Mouse (Mus musculus): ENCODE data around the gene Zbp1. TPM values are rescaled to one million over a fixed set of nuclear protein-coding genes. Genes with fewer than 3 reads are reported as not detected.
A peak's percentile ranks its signal among the peaks of the same experiment; 100 is the strongest.

Gene Zbp1
- polyA plus RNA-seq, 1 experiment from 2014 or later, result not detected

GRCm38 (mm10) chr2:173187182-173187855 lies 31.4 kb downstream of the Zbp1 start:
- ATAC-seq (ENCODE audit: insufficient read depth, low FRiP score, low TSS enrichment) (no peak), DNase-seq (ENCODE audit: low spot score) (no peak)
- 36% methylated on average over 8 of the region's 8 CpGs for WGBS
- Histone ChIP-seq H3K36me3 (ENCODE audit: control insufficient read depth, insufficient read depth, low read length) (no peaks in the 10 kb centered on the region), H3K4me2 (ENCODE audit: low read depth) (no peak overlapping the region), H3K9ac (ENCODE audit: low read length) (no peak overlapping the region), H3K4me3 (ENCODE audit: low read depth, low read length) (no peak overlapping the region), H3K9me3 (ENCODE audit: control insufficient read depth, low read length) (no peaks in the 10 kb centered on the region), H3K27ac (ENCODE audit: low read depth, low read length) (no peak overlapping the region), H3K4me1 (ENCODE audit: control insufficient read depth, insufficient read depth, low read length) (no peaks in the 10 kb centered on the region), H3K27me3 (ENCODE audit: control insufficient read depth, insufficient read depth, low read length) (no peaks in the 10 kb centered on the region)

- WGBS, result 34% methylated on average over 26 of the region's 26 CpGs
- Histone ChIP-seq H3K27me3 (ENCODE audit: control insufficient read depth, insufficient read depth, low read length) (no peaks in the 10 kb centered on the region), H3K9me3 (ENCODE audit: control insufficient read depth, low read length) (no peaks in the 10 kb centered on the region), H3K4me3 (ENCODE audit: low read depth, low read length) (no peak overlapping the region), H3K36me3 (ENCODE audit: control insufficient read depth, insufficient read depth, low read length) (no peaks in the 10 kb centered on the region), H3K9ac (ENCODE audit: low read length) (no peak overlapping the region), H3K4me2 (ENCODE audit: low read depth) (no peak overlapping the region), H3K4me1 (ENCODE audit: control insufficient read depth, insufficient read depth, low read length) (no peaks in the 10 kb centered on the region), H3K27ac (ENCODE audit: low read depth, low read length) (no peak overlapping the region)
- ATAC-seq (ENCODE audit: insufficient read depth, low FRiP score, low TSS enrichment) (peak; percentile 75), DNase-seq (ENCODE audit: low spot score) (peak; percentile 89)
Observed at GRCm38 (mm10) chr2:173186047-173186943, 32.4 kb downstream of the Zbp1 start.

- H3K4me2 ChIP-seq (ENCODE audit: low read depth), result no peak overlapping the region
- no peaks in the 10 kb centered on the region for H3K4me1 ChIP-seq (ENCODE audit: control insufficient read depth, insufficient read depth, low read length)
- no peak overlapping the region for H3K9ac ChIP-seq (ENCODE audit: low read length)
- ATAC-seq (ENCODE audit: insufficient read depth, low FRiP score, low TSS enrichment) (no peak), DNase-seq (ENCODE audit: low spot score) (no peak)
- no peaks in the 10 kb centered on the region for H3K36me3 ChIP-seq (ENCODE audit: control insufficient read depth, insufficient read depth, low read length)
- H3K27me3 ChIP-seq (ENCODE audit: control insufficient read depth, insufficient read depth, low read length), result no peaks in the 10 kb centered on the region
- 79% methylated on average over 6 of the region's 6 CpGs for WGBS
- no peak overlapping the region for H3K27ac ChIP-seq (ENCODE audit: low read depth, low read length)
- no peak overlapping the region for H3K4me3 ChIP-seq (ENCODE audit: low read depth, low read length)
- H3K9me3 ChIP-seq (ENCODE audit: control insufficient read depth, low read length), result no peaks in the 10 kb centered on the region
Observed at GRCm38 (mm10) chr2:173185282-173185681, 33.4 kb downstream of the Zbp1 start.

- Histone ChIP-seq H3K9me3 (ENCODE audit: control insufficient read depth, low read length) (no peaks in the 10 kb centered on the region), H3K4me1 (ENCODE audit: control insufficient read depth, insufficient read depth, low read length) (no peaks in the 10 kb centered on the region), H3K4me3 (ENCODE audit: low read depth, low read length) (no peak overlapping the region), H3K4me2 (ENCODE audit: low read depth) (no peak overlapping the region), H3K36me3 (ENCODE audit: control insufficient read depth, insufficient read depth, low read length) (no peaks in the 10 kb centered on the region), H3K27ac (ENCODE audit: low read depth, low read length) (no peak overlapping the region), H3K9ac (ENCODE audit: low read length) (no peak overlapping the region), H3K27me3 (ENCODE audit: control insufficient read depth, insufficient read depth, low read length) (no peaks in the 10 kb centered on the region)
- WGBS, result 70% methylated on average over 11 of the region's 11 CpGs
- DNase-seq (ENCODE audit: low spot score), result no peak
- ATAC-seq (ENCODE audit: insufficient read depth, low FRiP score, low TSS enrichment), result no peak
Observed at GRCm38 (mm10) chr2:173184475-173185080, 34.1 kb downstream of the Zbp1 start.

GRCm38 (mm10) chr2:173183836-173184460 lies 34.8 kb downstream of the Zbp1 start:
- Histone ChIP-seq H3K9ac (ENCODE audit: low read length) (no peak overlapping the region), H3K4me1 (ENCODE audit: control insufficient read depth, insufficient read depth, low read length) (no peaks in the 10 kb centered on the region), H3K9me3 (ENCODE audit: control insufficient read depth, low read length) (no peaks in the 10 kb centered on the region), H3K27me3 (ENCODE audit: control insufficient read depth, insufficient read depth, low read length) (no peaks in the 10 kb centered on the region), H3K4me3 (ENCODE audit: low read depth, low read length) (no peak overlapping the region), H3K27ac (ENCODE audit: low read depth, low read length) (no peak overlapping the region), H3K36me3 (ENCODE audit: control insufficient read depth, insufficient read depth, low read length) (no peaks in the 10 kb centered on the region), H3K4me2 (ENCODE audit: low read depth) (no peak overlapping the region)
- ATAC-seq (ENCODE audit: insufficient read depth, low FRiP score, low TSS enrichment) (0 out of 2 replicates have a peak, but pooled peaks have one; percentile 24), DNase-seq (ENCODE audit: low spot score) (peak; percentile 75)
- WGBS, result 14% methylated on average over 8 of the region's 8 CpGs

- Histone ChIP-seq H3K27ac (ENCODE audit: low read depth, low read length) (no peak overlapping the region), H3K9me3 (ENCODE audit: control insufficient read depth, low read length) (no peaks in the 10 kb centered on the region), H3K27me3 (ENCODE audit: control insufficient read depth, insufficient read depth, low read length) (no peaks in the 10 kb centered on the region), H3K4me3 (ENCODE audit: low read depth, low read length) (no peak overlapping the region), H3K4me2 (ENCODE audit: low read depth) (no peak overlapping the region), H3K36me3 (ENCODE audit: control insufficient read depth, insufficient read depth, low read length) (no peaks in the 10 kb centered on the region), H3K9ac (ENCODE audit: low read length) (no peak overlapping the region), H3K4me1 (ENCODE audit: control insufficient read depth, insufficient read depth, low read length) (no peaks in the 10 kb centered on the region)
- no peak for DNase-seq (ENCODE audit: low spot score)
- no peak for ATAC-seq (ENCODE audit: insufficient read depth, low FRiP score, low TSS enrichment)
- 96% methylated on average over 10 of the region's 10 CpGs for WGBS
Observed at GRCm38 (mm10) chr2:173183311-173183710, 35.4 kb downstream of the Zbp1 start.

- DNase-seq (ENCODE audit: low spot score), result no peak
- Histone ChIP-seq H3K4me1 (ENCODE audit: control insufficient read depth, insufficient read depth, low read length) (no peaks in the 10 kb centered on the region), H3K4me3 (ENCODE audit: low read depth, low read length) (no peak overlapping the region), H3K36me3 (ENCODE audit: control insufficient read depth, insufficient read depth, low read length) (no peaks in the 10 kb centered on the region), H3K9ac (ENCODE audit: low read length) (no peak overlapping the region), H3K4me2 (ENCODE audit: low read depth) (no peak overlapping the region), H3K9me3 (ENCODE audit: control insufficient read depth, low read length) (no peaks in the 10 kb centered on the region), H3K27me3 (ENCODE audit: control insufficient read depth, insufficient read depth, low read length) (no peaks in the 10 kb centered on the region), H3K27ac (ENCODE audit: low read depth, low read length) (no peak overlapping the region)
- ATAC-seq (ENCODE audit: insufficient read depth, low FRiP score, low TSS enrichment), result no peak
- WGBS, result 80% methylated on average over 7 of the region's 7 CpGs
Observed at GRCm38 (mm10) chr2:173182796-173183195, 35.9 kb downstream of the Zbp1 start.

- ATAC-seq (ENCODE audit: insufficient read depth, low FRiP score, low TSS enrichment), result no peak
- Histone ChIP-seq H3K4me2 (ENCODE audit: low read depth) (no peak overlapping the region), H3K9me3 (ENCODE audit: control insufficient read depth, low read length) (no peaks in the 10 kb centered on the region), H3K27me3 (ENCODE audit: control insufficient read depth, insufficient read depth, low read length) (no peaks in the 10 kb centered on the region), H3K36me3 (ENCODE audit: control insufficient read depth, insufficient read depth, low read length) (no peaks in the 10 kb centered on the region), H3K9ac (ENCODE audit: low read length) (no peak overlapping the region), H3K4me1 (ENCODE audit: control insufficient read depth, insufficient read depth, low read length) (no peaks in the 10 kb centered on the region), H3K27ac (ENCODE audit: low read depth, low read length) (no peak overlapping the region), H3K4me3 (ENCODE audit: low read depth, low read length) (no peak overlapping the region)
- WGBS, result 86% methylated on average over 7 of the region's 7 CpGs
- no peak for DNase-seq (ENCODE audit: low spot score)
Observed at GRCm38 (mm10) chr2:173181901-173182300, 36.8 kb downstream of the Zbp1 start.

All from neural tube, embryonic 11.5 days (tissue).